Mouse (Mus musculus) G1E (cell line): ENCODE results near the gene Prtg. TPM values are rescaled to one million over a fixed set of nuclear protein-coding genes. Genes with fewer than 3 reads are reported as not detected.

Experiments used
- ATAC-seq: 2 replicates; pipeline ENCODE4 v1.8.0; 2016; ENCODE audit warnings: mild to moderate bottlenecking; ENCODE audit not compliant: insufficient number of reproducible peaks, poor library complexity, low FRiP score, severe bottlenecking; ENCODE audit errors: extremely low read depth
- DNase-seq: peaks from one replicate; pipeline ENCODE4 v3.0.0; 2012; ENCODE audit warnings: low spot score
- H3K27me3 ChIP-seq: 2 replicates; pipeline ENCODE4 v1.6.1; 2012; ENCODE audit warnings: mild to moderate bottlenecking, low read length, inconsistent platforms; ENCODE audit not compliant: insufficient read depth
- H3K36me3 ChIP-seq: replicated peaks from 2 replicates; pipeline ENCODE3; 2012; ENCODE audit warnings: mild to moderate bottlenecking, inconsistent platforms
- H3K4me1 ChIP-seq: 2 replicates; pipeline ENCODE4 v1.6.1; 2012; ENCODE audit warnings: low read depth, low read length, inconsistent platforms, mixed read lengths; ENCODE audit not compliant: insufficient read depth
- H3K4me3 ChIP-seq: 2 replicates; pipeline ENCODE4 v1.5.1; 2012; ENCODE audit warnings: low read depth, mild to moderate bottlenecking, inconsistent platforms, low read length, moderate library complexity, mixed read lengths
- H3K9me3 ChIP-seq: replicated peaks from 2 replicates; pipeline ENCODE4 v1.6.1; 2012; ENCODE audit warnings: inconsistent platforms
- CTCF ChIP-seq: IDR thresholded peaks from 2 replicates; pipeline ENCODE4 v1.5.1; 2012; ENCODE audit warnings: low read depth, low read length, inconsistent platforms, mixed read lengths
- GATA1 ChIP-seq: IDR thresholded peaks from 2 replicates; pipeline ENCODE4 v1.6.1; 2012; ENCODE audit warnings: borderline replicate concordance, low read length, inconsistent platforms, mixed read lengths
- GATA2 ChIP-seq: IDR thresholded peaks from 2 replicates; pipeline ENCODE4 v1.6.1; 2012; ENCODE audit warnings: low read depth, low read length, inconsistent platforms, borderline replicate concordance
- POLR2AphosphoS5 ChIP-seq: IDR thresholded peaks from 2 replicates; pipeline ENCODE4 v1.6.1; 2012; ENCODE audit warnings: low read depth, low read length, inconsistent platforms; ENCODE audit not compliant: insufficient replicate concordance
- TAL1 ChIP-seq: conservative IDR thresholded peaks from 2 replicates; pipeline ENCODE4 v1.6.1; 2012; ENCODE audit warnings: low read depth, low read length, inconsistent platforms, mixed read lengths
- polyA plus RNA-seq: library from polyadenylated mRNA; stranded (reverse); fragments of >175 nt; gene quantifications from 2 replicates; pipeline ENCODE4 v1.2.3, GENCODE M21; 2012
- total RNA-seq, 2 experiments: library from RNA; stranded (forward) in 1 of 2; stranded (reverse) in 1 of 2; fragments of 200-1000 nt in 1 of 2; fragments of >200 nt in 1 of 2; fragmentation: Nextera tagmentation in 1 of 2; gene quantifications; 2 replicates each; pipeline ENCODE4 v1.2.3; 2014 to 2017

The Prtg gene
- total and polyA plus RNA-seq, 3 experiments, result 0.22 TPM; not detected in 2

DNA sequence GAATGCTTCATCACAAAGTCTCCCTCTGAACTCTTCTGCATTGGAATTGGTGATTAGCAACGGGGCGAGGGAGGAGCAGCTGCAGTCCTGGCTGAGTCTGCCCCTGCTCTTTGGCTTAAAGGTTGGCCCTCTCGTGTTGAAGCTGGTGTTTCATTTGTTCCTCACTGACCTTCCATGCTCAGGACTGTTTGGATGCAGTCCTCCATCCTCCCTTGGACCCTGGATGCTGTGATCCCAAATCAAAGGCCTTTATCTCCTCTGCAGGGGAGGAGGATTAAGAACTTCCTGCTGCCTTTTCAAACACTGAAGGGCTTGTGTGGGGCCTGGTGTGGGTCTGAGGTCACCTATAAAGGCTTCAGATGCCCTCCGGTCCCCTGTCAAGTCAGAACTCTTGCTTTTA lies 18.8 kb downstream of the Prtg start:
- Histone ChIP-seq H3K9me3 (no peaks in the 10 kb centered on the region), H3K36me3 (no peaks in the 10 kb centered on the region), H3K27me3 (peaks cover 22% of the 10 kb centered on the region), H3K4me3 (no peak overlapping the region), H3K4me1 (no peaks in the 10 kb centered on the region; the same call in 1 of the 2 replicates)
- ATAC-seq (no peak), DNase-seq (no peak)
- TF ChIP-seq TAL1, result no peak
- no peak for TF ChIP-seq CTCF
- TF ChIP-seq GATA2, result no peak
- no peak for TF ChIP-seq GATA1
- TF ChIP-seq POLR2AphosphoS5, result no peak

GRCm38 (mm10) chr9:72825976-72826375 lies 19.3 kb downstream of the Prtg start:
- H3K27me3 ChIP-seq, result peaks cover 22% of the 10 kb centered on the region
- no peak for ATAC-seq
- TF ChIP-seq GATA1 (no peak), CTCF (no peak)
- H3K4me1 ChIP-seq, result no peaks in the 10 kb centered on the region; the same call in 1 of the 2 replicates
- H3K4me3 ChIP-seq, result no peak overlapping the region
- no peaks in the 10 kb centered on the region for H3K36me3 ChIP-seq
- no peak for DNase-seq
- H3K9me3 ChIP-seq, result no peaks in the 10 kb centered on the region

DNA sequence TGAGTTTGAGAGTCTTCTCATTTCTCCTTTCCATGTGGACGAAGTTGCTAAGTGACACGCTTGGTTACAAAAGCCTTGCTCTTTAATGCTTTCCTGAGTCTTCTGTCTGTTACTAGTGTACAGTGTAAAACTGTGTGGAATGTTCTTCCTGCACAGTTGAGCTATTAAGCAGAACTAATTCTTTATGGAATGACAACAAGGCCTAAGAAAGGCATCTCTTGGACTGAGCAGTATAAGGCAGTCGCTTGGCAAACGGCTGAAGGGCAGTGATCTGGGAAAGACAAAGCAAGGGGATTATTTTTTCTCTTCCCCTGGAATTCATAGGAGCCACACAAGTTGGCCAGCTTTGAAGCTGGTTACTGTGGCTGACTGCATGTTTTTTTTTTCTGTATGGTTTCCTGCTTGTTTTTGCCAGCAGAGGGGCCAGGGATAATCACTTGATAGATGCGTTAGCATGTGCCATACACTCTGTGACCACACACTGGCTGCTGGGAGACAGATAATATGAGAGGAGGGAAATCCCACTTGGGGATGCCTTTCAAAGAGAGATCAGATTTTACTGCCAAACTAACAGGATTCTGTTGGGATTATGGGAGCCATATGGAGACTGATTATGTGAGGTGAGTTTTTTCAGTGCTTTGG lies 22.1 kb downstream of the Prtg start:
- H3K36me3 ChIP-seq, result no peaks in the 10 kb centered on the region
- no peaks in the 10 kb centered on the region for H3K4me1 ChIP-seq
- no peak overlapping the region for H3K4me3 ChIP-seq
- no peak for TF ChIP-seq POLR2AphosphoS5
- TF ChIP-seq TAL1, result no peak
- TF ChIP-seq GATA1, result no peak
- no peak for TF ChIP-seq GATA2
- TF ChIP-seq CTCF, result no peak
- no peaks in the 10 kb centered on the region for H3K9me3 ChIP-seq
- DNase-seq, result no peak
- no peak for ATAC-seq
- peaks cover 9% of the 10 kb centered on the region for H3K27me3 ChIP-seq

DNA sequence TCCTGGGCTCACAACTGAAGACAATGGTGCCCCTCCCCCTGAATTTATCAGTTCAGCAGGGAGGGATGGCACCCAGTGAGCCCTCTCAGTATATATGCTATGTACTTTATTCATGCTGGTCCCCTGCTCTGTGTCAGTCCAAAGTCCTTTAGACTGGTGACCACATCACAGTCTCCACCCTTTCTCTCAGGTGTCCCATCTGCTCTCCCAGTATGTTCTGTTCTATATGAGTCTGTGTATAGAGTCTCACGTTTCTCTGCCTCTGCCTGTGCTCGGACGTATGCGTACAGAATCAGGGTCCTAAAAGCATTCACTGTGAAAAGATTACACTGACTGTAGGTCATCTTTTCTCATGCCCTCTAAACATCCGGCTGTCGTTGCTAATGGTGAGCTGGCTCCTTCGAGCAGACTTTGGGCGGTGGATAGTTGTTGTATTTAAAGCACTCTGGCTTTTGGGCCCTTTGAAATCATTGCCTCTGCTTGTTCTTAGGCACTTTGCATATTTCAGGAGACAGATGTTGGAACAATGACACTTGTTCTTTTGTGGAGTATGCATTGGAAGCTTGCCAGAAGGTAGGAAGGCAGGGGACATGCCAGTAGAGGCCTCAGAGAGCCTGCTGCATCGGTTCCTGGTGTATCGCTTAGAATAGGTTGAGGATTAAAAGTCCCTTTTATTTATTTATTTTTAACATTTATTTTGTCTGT lies 27.5 kb downstream of the Prtg start:
- no peaks in the 10 kb centered on the region for H3K4me1 ChIP-seq
- TF ChIP-seq CTCF (no peak), POLR2AphosphoS5 (no peak), GATA2 (no peak), GATA1 (no peak), TAL1 (no peak)
- peaks cover 13% of the 10 kb centered on the region for H3K27me3 ChIP-seq
- no peak for ATAC-seq
- no peak for DNase-seq
- no peaks in the 10 kb centered on the region for H3K9me3 ChIP-seq
- no peaks in the 10 kb centered on the region for H3K36me3 ChIP-seq
- H3K4me3 ChIP-seq, result no peak overlapping the region

- Histone ChIP-seq H3K36me3 (no peaks in the 10 kb centered on the region), H3K4me1 (no peaks in the 10 kb centered on the region), H3K9me3 (no peaks in the 10 kb centered on the region), H3K4me3 (no peak overlapping the region), H3K27me3 (peaks cover 13% of the 10 kb centered on the region)
- DNase-seq (no peak), ATAC-seq (no peak)
- TF ChIP-seq CTCF (no peak), TAL1 (no peak), GATA1 (no peak), GATA2 (no peak), POLR2AphosphoS5 (no peak)
These were observed 28.3 kb downstream of the Prtg start for GRCm38 (mm10) chr9:72835007-72835406.

- peaks cover 13% of the 10 kb centered on the region for H3K27me3 ChIP-seq
- H3K36me3 ChIP-seq, result no peaks in the 10 kb centered on the region
- no peak overlapping the region for H3K4me3 ChIP-seq
- H3K9me3 ChIP-seq, result no peaks in the 10 kb centered on the region
- no peaks in the 10 kb centered on the region for H3K4me1 ChIP-seq
- no peak for DNase-seq
- no peak for ATAC-seq
- TF ChIP-seq GATA2 (no peak), GATA1 (no peak), TAL1 (no peak), POLR2AphosphoS5 (no peak), CTCF (no peak)
These were observed 30.2 kb downstream of the Prtg start for GRCm38 (mm10) chr9:72836708-72837495.
